In the genomic region with DNA sequence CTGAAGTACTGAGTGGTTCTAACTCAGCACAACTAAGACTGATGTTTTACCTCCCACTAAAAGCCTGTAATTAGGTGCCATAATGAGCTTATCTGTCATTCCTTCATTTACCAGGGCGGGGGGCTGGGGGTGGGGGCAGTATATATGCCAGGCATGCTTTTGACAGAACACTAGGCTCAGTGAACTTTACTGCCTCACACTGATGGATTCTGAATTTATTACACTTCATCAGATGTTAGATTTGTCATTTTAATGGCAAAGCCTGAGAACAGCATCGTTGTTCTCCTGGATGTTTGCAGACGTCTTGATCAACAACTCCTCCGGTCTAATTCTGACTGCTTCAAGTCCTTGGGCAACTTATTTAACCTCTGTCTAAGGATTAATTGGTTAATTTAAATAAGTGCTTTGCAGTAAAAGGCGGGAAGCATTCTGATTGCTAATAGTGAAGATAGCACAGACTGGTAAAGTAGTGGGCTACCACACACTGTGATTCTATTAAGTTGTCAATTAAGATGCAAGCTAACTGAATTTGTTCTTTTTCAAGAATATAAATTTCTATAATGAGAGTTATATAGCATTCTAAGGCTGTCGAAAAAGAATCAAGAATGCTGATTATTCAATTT, we compare ENCODE assay signal across 25 mouse cellular contexts.
DNase-seq lines count a peak whose midpoint lies in the region; ATAC-seq lines count a peak whose summit lies in the region.
"Had no signal": no experiment of that assay in that cellular context is flagged by ENCODE, and none has a peak within 500 bp of the region (broad histone marks: within the 10 kb centered on the region; RNA-seq: fewer than 3 reads in every experiment).

No protein-coding gene starts in this region.

- no peak overlapping the region for H3K4me3 ChIP-seq in neural tube, embryonic 13.5 days
- H3K4me3 ChIP-seq: embryonic facial prominence, embryonic 12.5 days; heart, embryonic 10.5 days; heart, embryonic 15.5 days; midbrain, embryonic 10.5 days; midbrain, embryonic 15.5 days had no signal

- no peak overlapping the region for H3K27ac ChIP-seq in neural tube, embryonic 13.5 days (replicated peaks)
- H3K27ac ChIP-seq: embryonic facial prominence, embryonic 12.5 days; heart, embryonic 10.5 days; heart, embryonic 15.5 days; liver, embryonic 14.5 days; midbrain, embryonic 10.5 days; midbrain, embryonic 15.5 days had no signal

- H3K9ac ChIP-seq in neural tube, embryonic 13.5 days = no peak overlapping the region
- H3K9ac ChIP-seq: embryonic facial prominence, embryonic 12.5 days; heart, embryonic 15.5 days; liver, embryonic 14.5 days; lung, embryonic 14.5 days; midbrain, embryonic 15.5 days had no signal

- H3K9me3 ChIP-seq in neural tube, embryonic 13.5 days = no peaks in the 10 kb centered on the region
- H3K9me3 ChIP-seq: embryonic facial prominence, embryonic 12.5 days; heart, embryonic 10.5 days; heart, embryonic 15.5 days; midbrain, embryonic 10.5 days; midbrain, embryonic 15.5 days had no signal

- DNase-seq in embryo, embryonic 10.5 days (ENCODE audit: low spot score) = peak; percentile 11
- no peak for DNase-seq in embryo, embryonic 10 days (ENCODE audit: low spot score)
- peak; percentile 12 for DNase-seq in retina, embryonic 14.5 days (ENCODE audit: low spot score)
- DNase-seq in retina, postnatal 1 day = no peak
- no peak for DNase-seq in spleen, postnatal 10 days (ENCODE audit: low spot score in 2 of 2)
- no peak for DNase-seq in heart, adult 18-20 months
- DNase-seq: adrenal gland, adult 2 months; cerebellum, adult 8-10 months; cerebellum, postnatal 25 days; embryo, embryonic 11 days; kidney, adult 11 months; kidney, postnatal 25 days; liver; lung, embryonic 14.5 days; lung, postnatal 14 days had no signal

- H3K4me1 ChIP-seq in neural tube, embryonic 13.5 days (replicated peaks) = no peaks in the 10 kb centered on the region; the same call in 1 of the 2 replicates
- H3K4me1 ChIP-seq: embryonic facial prominence, embryonic 12.5 days; heart, embryonic 10.5 days; heart, embryonic 15.5 days; midbrain, embryonic 10.5 days; midbrain, embryonic 15.5 days had no signal

- 20% methylated on average over 6 of the region's 6 CpGs for WGBS in neural tube, embryonic 13.5 days

- peak; percentile 81 for ATAC-seq in neural tube, embryonic 13.5 days (ENCODE audit: low read depth)
- ATAC-seq: activated CD4-positive, CD25-positive, alpha-beta regulatory T cell, adult 4 months; inflammation-experienced regulatory T-cells, adult 6 months; midbrain, embryonic 15.5 days had no signal

- no peak overlapping the region for H3K4me2 ChIP-seq in neural tube, embryonic 13.5 days
- H3K4me2 ChIP-seq: embryonic facial prominence, embryonic 12.5 days; heart, embryonic 15.5 days; lung, embryonic 14.5 days; midbrain, embryonic 15.5 days had no signal

- no peaks in the 10 kb centered on the region for H3K27me3 ChIP-seq in neural tube, embryonic 13.5 days
- H3K27me3 ChIP-seq: CH12.LX; embryonic facial prominence, embryonic 12.5 days; heart, embryonic 15.5 days; midbrain, embryonic 15.5 days had no signal

- no peaks in the 10 kb centered on the region for H3K36me3 ChIP-seq in neural tube, embryonic 13.5 days
- H3K36me3 ChIP-seq: embryonic facial prominence, embryonic 12.5 days; heart, embryonic 10.5 days; heart, embryonic 15.5 days; midbrain, embryonic 10.5 days; midbrain, embryonic 15.5 days had no signal

Comparison
In these comparisons a context has a peak if more than half of its experiments do, and no peak if none do; other contexts are left out.
1. DNase-seq: peak in embryo, embryonic 10.5 days (single experiment) and retina, embryonic 14.5 days (single experiment); none in embryo, embryonic 10 days (single experiment), retina, postnatal 1 day (single experiment), spleen, postnatal 10 days (0 of 2) and heart, adult 18-20 months (0 of 2).